Mouse (Mus musculus) embryo, embryonic 10 days (tissue): ENCODE measurements at regions not wholly inside any gene's neighbourhood (a gene's known extent, or its start where the extent isn't known, plus 50 kb on each side); places are given as distances from the start of the nearest gene placed in this dataset.
A peak's percentile ranks its signal among the peaks of the same experiment; 100 is the strongest.

Source experiments
- DNase-seq: peaks from one replicate; pipeline ENCODE4 v3.0.0-alpha.2; 2015; ENCODE audit warnings: low spot score

DNA sequence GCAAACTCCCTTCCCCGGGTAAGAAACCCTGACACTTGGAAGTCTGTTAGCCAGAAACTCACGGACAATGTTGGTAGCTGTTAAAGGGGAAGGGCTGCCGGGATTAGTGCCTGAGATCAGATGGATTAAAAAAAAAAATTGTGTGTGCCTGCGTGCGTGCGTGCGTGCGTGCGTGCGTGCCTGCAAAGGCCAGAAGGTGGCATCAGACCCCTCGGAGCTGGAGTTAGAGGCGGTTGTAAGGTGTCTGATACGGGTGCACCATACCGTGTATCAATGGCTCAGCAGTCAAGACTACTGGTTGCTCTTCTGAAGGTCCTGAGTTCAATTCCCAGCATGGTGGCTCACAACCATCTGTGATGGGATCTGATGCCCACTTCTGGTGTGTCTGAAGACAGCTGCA, 59.0 kb upstream of the Ccdc167 start:
- DNase-seq: no peak

DNA sequence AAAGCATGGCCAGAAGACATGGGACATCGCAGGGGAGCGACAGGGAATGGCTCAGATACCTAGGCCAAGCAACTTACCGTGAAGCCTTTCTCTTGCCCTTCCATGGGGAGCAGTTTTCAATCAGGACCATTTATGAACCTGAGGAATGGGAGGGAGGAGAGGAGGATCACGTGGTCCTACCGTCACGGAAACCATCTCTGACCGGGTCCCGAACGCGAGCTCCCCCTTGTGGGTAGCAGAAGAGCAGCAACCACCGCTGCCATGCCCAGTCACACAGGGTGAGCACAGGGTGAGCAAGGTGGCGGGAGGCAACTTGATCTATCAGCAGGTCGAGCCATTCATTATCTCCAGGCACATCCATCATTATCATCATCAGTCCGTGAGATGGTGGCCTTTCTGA, 56.5 kb upstream of the Ccdc167 start:
- peak; percentile 62 for DNase-seq

DNA sequence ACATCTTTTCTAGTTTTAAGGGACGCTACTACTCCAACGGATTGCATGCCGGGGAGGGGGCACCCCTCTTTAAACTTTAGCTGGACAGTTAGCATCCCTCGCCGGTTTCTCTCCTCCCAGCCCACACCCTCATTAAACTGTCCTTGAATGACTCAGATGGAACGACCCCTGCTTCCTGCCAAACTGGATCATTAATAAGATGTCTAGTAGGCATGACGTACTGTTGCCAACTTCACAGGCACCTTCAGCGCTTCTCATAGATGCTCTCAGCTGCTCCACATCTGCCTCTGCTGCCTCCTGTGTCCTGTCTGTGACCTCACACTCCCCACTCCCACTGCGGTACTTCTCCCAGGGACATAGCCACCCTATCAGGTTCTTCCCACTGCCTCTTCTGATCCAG, 54.1 kb upstream of the Ccdc167 start:
- DNase-seq: no peak

DNA sequence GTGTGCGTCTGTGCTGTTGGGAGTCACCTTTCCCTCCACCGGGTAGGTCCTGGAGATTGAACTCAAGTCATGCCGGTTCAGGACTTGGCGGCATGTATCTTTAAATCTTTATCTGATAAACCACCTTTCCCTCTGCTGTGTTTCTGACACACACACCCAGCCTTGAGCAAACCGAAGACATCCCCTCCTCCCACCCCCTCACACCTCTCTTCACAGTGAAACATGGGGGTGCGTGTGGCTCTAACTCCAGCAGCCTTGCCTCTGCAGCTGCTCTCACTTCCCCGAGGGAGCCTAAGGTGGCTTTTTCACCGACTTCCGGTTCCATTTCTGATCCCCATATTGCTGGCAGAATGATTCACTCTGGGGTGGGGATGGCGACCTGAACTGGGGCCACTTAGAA, 52.8 kb upstream of the Ccdc167 start:
- no peak for DNase-seq

DNA sequence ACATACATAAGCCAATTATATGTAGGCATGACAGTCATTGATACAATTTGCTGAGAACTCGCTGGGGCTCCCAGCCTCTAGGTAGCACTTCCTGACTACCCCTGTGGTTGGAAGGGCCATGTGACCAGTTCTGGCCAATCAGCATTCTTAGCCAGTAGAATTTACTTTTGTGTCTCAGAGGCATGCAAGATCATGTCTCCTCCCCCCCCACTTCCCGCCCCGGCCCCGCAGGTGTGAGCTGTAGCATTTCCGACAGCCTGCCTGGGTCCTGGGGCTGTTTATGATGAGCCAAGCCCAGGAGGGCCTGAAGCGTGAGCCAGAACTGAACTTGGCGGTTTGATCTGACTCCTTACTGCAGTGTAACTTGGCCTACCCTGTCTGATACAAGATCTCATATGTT, 52.3 kb upstream of the Ccdc167 start:
- no peak for DNase-seq

DNA sequence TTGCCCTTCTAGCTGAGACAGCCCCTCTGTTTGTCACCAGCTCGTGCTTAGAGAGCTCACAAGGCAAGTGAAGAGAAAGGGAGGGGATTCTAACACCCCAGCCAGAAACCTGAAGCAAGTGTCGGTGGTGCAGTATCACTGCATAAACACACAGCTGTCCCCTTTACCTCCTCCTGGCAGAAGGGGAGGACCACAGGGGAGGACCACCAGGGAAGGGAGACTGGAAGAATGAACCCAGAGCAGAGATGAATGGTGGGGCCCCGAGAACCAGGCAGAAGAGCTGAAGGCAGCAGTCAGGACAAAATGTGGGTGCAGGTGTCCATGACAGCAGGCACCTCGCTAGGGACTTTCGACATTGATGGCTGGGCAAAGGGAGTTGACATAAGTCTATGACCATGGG, 51.8 kb upstream of the Ccdc167 start:
- DNase-seq: no peak
